13 mouse cellular contexts compared by ENCODE assay signal in genomic region chr7:16582299-16582698, GRCm38 (mm10). TPM values are rescaled to one million over a fixed set of nuclear protein-coding genes. Genes with fewer than 3 reads are reported as not detected.
DNase-seq lines count a peak whose midpoint lies in the region; ATAC-seq and TF ChIP-seq lines count a peak whose summit lies in the region.
"Had no signal": no experiment of that assay in that cellular context is flagged by ENCODE, and none has a peak within 500 bp of the region (broad histone marks: within the 10 kb centered on the region; RNA-seq: fewer than 3 reads in every experiment).

No protein-coding gene starts in this region.

- H3K4me2 ChIP-seq in kidney, postnatal 0 days (ENCODE audit: low read length), result no peak overlapping the region
- no peak overlapping the region for H3K4me2 ChIP-seq in heart, embryonic 15.5 days
- peak overlapping the region; percentile 25 for H3K4me2 ChIP-seq in myocyte (ENCODE audit: low read depth)
- H3K4me2 ChIP-seq: lung, embryonic 15.5 days had no signal

- ATAC-seq in kidney, postnatal 0 days (replicated peaks; ENCODE audit: low FRiP score, low read depth), result no peak
- no peak for ATAC-seq in heart, embryonic 15.5 days (replicated peaks; ENCODE audit: insufficient number of reproducible peaks, insufficient read depth, low FRiP score, low read depth)
- no peak for ATAC-seq in erythroblast, adult 5-6 weeks (replicated peaks; ENCODE audit: low FRiP score, poor library complexity, severe bottlenecking)
- ATAC-seq: hindbrain, postnatal 0 days had no signal

- H3ac ChIP-seq in myocyte (ENCODE audit: control insufficient read depth, insufficient read length), result no peak overlapping the region

- no peak for TF ChIP-seq POLR2A in myocyte (IDR thresholded peaks at IDR 0.05; ENCODE audit: insufficient read length, low read depth)

- WGBS in kidney, postnatal 0 days, result 35% methylated on average over 3 of the region's 3 CpGs
- WGBS in heart, embryonic 15.5 days, result 36% methylated on average over 3 of the region's 3 CpGs

- peaks cover 86% of the 10 kb centered on the region for H3K79me2 ChIP-seq in myocyte (ENCODE audit: control insufficient read depth, insufficient read depth)

- H3K9ac ChIP-seq in kidney, postnatal 0 days (ENCODE audit: low read depth, low read length), result no peak overlapping the region
- no peak overlapping the region for H3K9ac ChIP-seq in heart, embryonic 15.5 days
- H3K9ac ChIP-seq: lung, embryonic 15.5 days had no signal

- TF ChIP-seq CTCF in kidney, postnatal 0 days (IDR thresholded peaks at IDR 0.05; ENCODE audit: low read depth), result no peak

- H3K36me3 ChIP-seq in kidney, postnatal 0 days (ENCODE audit: insufficient read depth, low read length), result no peaks in the 10 kb centered on the region; the same call in 1 of the 2 replicates
- no peaks in the 10 kb centered on the region for H3K36me3 ChIP-seq in heart, embryonic 15.5 days
- no peaks in the 10 kb centered on the region for H3K36me3 ChIP-seq in myocyte (ENCODE audit: control insufficient read depth, insufficient read depth)
- H3K36me3 ChIP-seq: lung, embryonic 15.5 days had no signal

- H3K4me1 ChIP-seq in kidney, postnatal 0 days (replicated peaks; ENCODE audit: insufficient read depth, low read length), result peaks cover 38% of the 10 kb centered on the region
- H3K4me1 ChIP-seq in heart, embryonic 15.5 days (replicated peaks), result peaks cover 64% of the 10 kb centered on the region

- H3K27me3 ChIP-seq in kidney, postnatal 0 days (ENCODE audit: insufficient read depth, low read length), result no peaks in the 10 kb centered on the region
- no peaks in the 10 kb centered on the region for H3K27me3 ChIP-seq in heart, embryonic 15.5 days
- H3K27me3 ChIP-seq in myocyte (ENCODE audit: control insufficient read depth, insufficient read depth, insufficient read length), result no peaks in the 10 kb centered on the region
- H3K27me3 ChIP-seq: lung, embryonic 15.5 days had no signal

- DNase-seq in heart, adult 11 months, result peak; percentile 83
- no peak for DNase-seq in heart, adult 8-10 months (ENCODE audit: low spot score)
- DNase-seq in kidney, postnatal 0 days (ENCODE audit: low spot score), result no peak
- no peak for DNase-seq in kidney, adult 9 months
- no peak for DNase-seq in thymus, postnatal 10 days (ENCODE audit: low spot score in 2 of 2)
- DNase-seq: adrenal gland, postnatal 25 days; cerebellum, adult 11 months; midbrain, embryonic 14.5 days had no signal

- peak overlapping the region; percentile 38; the same call in 1 of the 2 replicates for H3K27ac ChIP-seq in kidney, postnatal 0 days
- peak overlapping the region; percentile 94 for H3K27ac ChIP-seq in heart, embryonic 15.5 days

- H3K4me3 ChIP-seq in kidney, postnatal 0 days (replicated peaks; ENCODE audit: low read depth, low read length), result no peak overlapping the region
- no peak overlapping the region for H3K4me3 ChIP-seq in heart, embryonic 15.5 days
- H3K4me3 ChIP-seq in myocyte, result no peak overlapping the region
- H3K4me3 ChIP-seq: lung, embryonic 15.5 days had no signal

- H3K9me3 ChIP-seq in kidney, postnatal 0 days (replicated peaks; ENCODE audit: low read length), result no peaks in the 10 kb centered on the region
- H3K9me3 ChIP-seq in heart, embryonic 15.5 days (replicated peaks), result no peaks in the 10 kb centered on the region
- H3K9me3 ChIP-seq: lung, embryonic 15.5 days had no signal

TF ChIP-seq in myocyte, 11 proteins besides CTCF, POLR2A, EP300 and RAD21:
- TF ChIP-seq MYOG (IDR thresholded peaks at IDR 0.05; ENCODE audit: control insufficient read depth in 1 of 3, insufficient read depth in 1 of 3, insufficient read length in 2 of 3, low read depth in 2 of 3), result no peak
- no peak for TF ChIP-seq POLR2AphosphoS2 (IDR thresholded peaks at IDR 0.05; ENCODE audit: insufficient read length, low read depth)
- no peak for TF ChIP-seq MYOD1 (IDR thresholded peaks at IDR 0.05; ENCODE audit: control insufficient read depth in 1 of 3, insufficient read length in 2 of 3, low read depth in 2 of 3)
- no peak for TF ChIP-seq USF1 (IDR thresholded peaks at IDR 0.05; ENCODE audit: low read depth)
- no peak for TF ChIP-seq CEBPB (IDR thresholded peaks at IDR 0.05; ENCODE audit: insufficient read depth, poor library complexity, severe bottlenecking)
- TF ChIP-seq E2F4 (IDR thresholded peaks at IDR 0.05; ENCODE audit: insufficient read depth), result no peak
- TF ChIP-seq REST (IDR thresholded peaks at IDR 0.05; ENCODE audit: insufficient read depth, insufficient read length), result no peak
- no peak for TF ChIP-seq TCF3 (IDR thresholded peaks at IDR 0.05; ENCODE audit: insufficient read length, low read depth)
- no peak for TF ChIP-seq TCF12 (IDR thresholded peaks at IDR 0.05; ENCODE audit: insufficient read depth, poor library complexity, severe bottlenecking)
- no peak for TF ChIP-seq MAX (IDR thresholded peaks at IDR 0.05; ENCODE audit: low read depth)
- no peak for TF ChIP-seq SRF (IDR thresholded peaks at IDR 0.05; ENCODE audit: control insufficient read depth, insufficient read length, low read depth)

RNA-seq across cellular contexts. Expression of gene Arhgap35, which starts 32.5 kb away (rescaled TPM):
- 10 to 100 TPM; 30.2 to 38.1 (median 35.6) TPM for total RNA-seq in heart, adult 8-10 months (2022)
- 10.3 and 10.9 TPM in 2 replicates for polyA plus RNA-seq in kidney, postnatal 0 days (2015; fragmentation: Nextera tagmentation; extraction: Ambion mirVana)
- polyA plus RNA-seq in heart, embryonic 15.5 days (2015; fragmentation: Nextera tagmentation; extraction: Ambion mirVana), result 12.6 and 15.6 TPM in 2 replicates
- polyA plus RNA-seq in myocyte (2012; fragmentation: generic; extraction: Trizol), result 21.7 TPM
- total RNA-seq in erythroblast, adult 5-6 weeks (2015; ENCODE audit: low replicate concordance), result 0.38 and 0.84 TPM in 2 replicates
- total RNA-seq in erythroblast, adult 5-6 weeks (2017; ENCODE audit: low replicate concordance), result 0.84 and 1.8 TPM in 2 replicates
